Mouse (Mus musculus): ENCODE data around the gene Tdrd3.

Gene Tdrd3

GRCm38 (mm10) chr14:87455630-87456175 lies 39.3 kb downstream of the Tdrd3 start:
- no peak for DNase-seq

DNA sequence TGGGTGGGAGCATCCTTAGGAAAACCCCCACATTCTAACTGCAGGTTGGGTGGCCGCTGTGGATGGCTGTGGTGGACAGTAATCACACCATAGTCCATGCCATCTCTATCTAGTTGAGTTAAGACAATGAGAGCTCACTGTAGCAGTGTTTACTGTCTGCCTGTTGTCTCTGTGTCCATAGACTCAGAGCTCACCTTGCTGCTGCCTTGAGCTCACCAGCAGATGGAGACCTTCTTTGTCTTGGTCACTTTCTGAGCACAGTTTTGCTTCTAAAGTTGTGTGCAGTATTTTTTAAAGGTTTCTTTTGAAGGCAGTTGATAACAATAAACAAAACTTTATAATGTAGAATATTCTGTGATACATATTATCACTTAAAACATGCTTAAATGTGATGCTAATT lies 43.3 kb downstream of the Tdrd3 start:
- no peak for DNase-seq

GRCm38 (mm10) chr14:87461543-87461942 lies 45.1 kb downstream of the Tdrd3 start:
- no peak for DNase-seq

GRCm38 (mm10) chr14:87463963-87464654 lies 47.7 kb downstream of the Tdrd3 start:
- peak; percentile 29 for DNase-seq

GRCm38 (mm10) chr14:87464655-87465054 lies 48.2 kb downstream of the Tdrd3 start:
- no peak for DNase-seq

DNA sequence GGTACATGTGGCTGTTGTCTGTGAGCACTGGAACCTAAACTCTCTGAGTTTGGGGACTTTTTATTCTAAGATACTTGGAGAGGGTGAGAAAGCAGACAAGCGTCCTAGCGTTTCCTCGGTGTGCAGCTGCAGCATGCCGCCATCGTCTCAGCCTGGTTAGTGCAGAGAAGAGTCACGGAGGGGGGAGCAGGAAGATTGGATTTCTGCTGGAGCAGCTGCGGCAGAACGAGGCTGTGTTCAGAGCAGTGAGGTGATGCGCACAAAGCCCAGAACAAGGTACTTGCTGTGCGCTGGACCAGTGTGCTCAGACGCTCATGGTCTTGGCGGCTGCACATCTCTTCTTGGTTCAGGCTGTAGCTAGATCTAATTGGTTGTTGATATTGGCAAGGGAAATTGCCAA lies 51.1 kb downstream of the Tdrd3 start:
- DNase-seq: no peak

- DNase-seq: no peak
These were observed 55.1 kb downstream of the Tdrd3 start for GRCm38 (mm10) chr14:87471521-87471920.

DNA sequence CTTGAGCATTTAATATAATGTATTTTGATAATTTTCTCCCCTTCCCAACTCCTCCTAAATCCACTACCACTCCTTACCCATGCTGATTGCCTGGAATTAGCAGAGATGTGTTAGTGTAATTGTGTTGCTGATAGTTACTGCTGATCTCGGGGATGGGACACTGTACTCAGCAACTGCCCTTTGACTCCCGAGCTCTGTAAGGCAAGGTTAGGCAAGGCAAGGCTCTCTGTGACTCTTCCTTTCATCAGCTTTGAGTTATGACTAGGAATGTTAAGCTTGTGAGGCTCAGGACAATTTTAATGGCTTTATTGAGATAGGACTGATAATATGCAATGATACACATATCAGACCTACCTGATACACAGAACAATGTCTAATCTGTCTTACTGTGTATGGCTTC lies 56.3 kb downstream of the Tdrd3 start:
- DNase-seq: no peak

- DNase-seq: no peak
These were observed 59.4 kb downstream of the Tdrd3 start for GRCm38 (mm10) chr14:87475721-87476359.

- no peak for DNase-seq
These were observed 62.0 kb downstream of the Tdrd3 start for GRCm38 (mm10) chr14:87478339-87478951.

DNA sequence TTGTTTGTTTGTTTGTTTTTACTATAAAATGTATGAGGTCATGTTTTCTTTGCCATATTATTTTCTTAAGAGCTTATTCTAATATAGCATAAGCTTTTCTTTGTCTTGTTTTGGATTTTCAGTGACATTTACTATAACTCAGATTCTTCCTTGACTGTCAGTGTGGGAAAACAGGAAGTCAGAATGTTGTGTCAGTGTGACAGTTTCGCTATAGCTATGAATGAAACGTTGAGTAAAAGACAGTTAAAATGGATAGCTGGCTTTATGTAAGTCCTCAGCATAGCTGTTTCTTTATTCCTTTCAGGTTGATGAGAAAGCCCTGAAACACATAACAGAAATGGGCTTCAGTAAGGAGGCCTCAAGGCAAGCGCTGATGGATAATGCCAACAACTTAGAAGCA lies 69.4 kb downstream of the Tdrd3 start:
- DNase-seq: no peak

GRCm38 (mm10) chr14:87497955-87498594 lies 81.6 kb downstream of the Tdrd3 start:
- DNase-seq: no peak

GRCm38 (mm10) chr14:87505924-87506323 lies 89.5 kb downstream of the Tdrd3 start:
- no peak for DNase-seq

- DNase-seq: no peak
These were observed 98.8 kb downstream of the Tdrd3 start for GRCm38 (mm10) chr14:87515281-87515680.

DNA sequence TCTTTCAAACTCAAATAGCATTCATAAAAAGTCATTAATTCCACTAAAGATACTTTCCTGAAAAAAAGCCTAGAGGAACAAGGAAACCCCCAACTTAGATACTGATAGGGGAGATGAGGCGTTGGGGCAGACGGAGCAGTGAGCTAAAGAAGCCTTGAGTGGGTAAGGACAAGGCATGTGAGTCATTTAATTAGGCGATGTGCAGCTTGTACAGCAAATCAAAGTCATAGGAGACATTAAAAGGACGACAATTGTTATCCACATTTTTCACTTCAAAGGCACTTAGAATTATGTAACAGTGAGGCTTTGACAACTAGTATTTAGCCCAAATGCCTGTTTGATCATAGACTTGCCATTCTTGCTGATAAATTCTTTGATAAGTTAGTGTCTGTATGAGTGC lies 100.9 kb downstream of the Tdrd3 start:
- DNase-seq: no peak

DNA sequence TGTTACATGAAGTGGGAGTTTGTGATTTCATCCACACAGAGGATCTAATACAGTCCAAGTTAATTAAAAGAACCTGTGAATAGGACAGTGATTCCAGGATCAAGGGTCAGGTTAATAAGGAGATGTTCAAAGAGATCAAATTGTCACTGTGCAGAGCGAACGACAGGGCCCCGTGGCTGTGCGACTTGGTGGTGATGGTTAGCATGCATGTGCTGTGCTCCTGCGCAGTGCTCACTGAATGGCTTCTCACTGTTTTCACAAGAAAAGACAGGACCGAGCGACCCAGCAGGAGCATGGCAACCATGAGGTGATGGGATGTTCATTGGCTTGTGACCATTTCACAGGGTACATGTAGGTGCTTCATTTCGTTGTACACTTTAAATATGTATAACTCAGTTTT lies 115.4 kb downstream of the Tdrd3 start:
- no peak for DNase-seq

DNA sequence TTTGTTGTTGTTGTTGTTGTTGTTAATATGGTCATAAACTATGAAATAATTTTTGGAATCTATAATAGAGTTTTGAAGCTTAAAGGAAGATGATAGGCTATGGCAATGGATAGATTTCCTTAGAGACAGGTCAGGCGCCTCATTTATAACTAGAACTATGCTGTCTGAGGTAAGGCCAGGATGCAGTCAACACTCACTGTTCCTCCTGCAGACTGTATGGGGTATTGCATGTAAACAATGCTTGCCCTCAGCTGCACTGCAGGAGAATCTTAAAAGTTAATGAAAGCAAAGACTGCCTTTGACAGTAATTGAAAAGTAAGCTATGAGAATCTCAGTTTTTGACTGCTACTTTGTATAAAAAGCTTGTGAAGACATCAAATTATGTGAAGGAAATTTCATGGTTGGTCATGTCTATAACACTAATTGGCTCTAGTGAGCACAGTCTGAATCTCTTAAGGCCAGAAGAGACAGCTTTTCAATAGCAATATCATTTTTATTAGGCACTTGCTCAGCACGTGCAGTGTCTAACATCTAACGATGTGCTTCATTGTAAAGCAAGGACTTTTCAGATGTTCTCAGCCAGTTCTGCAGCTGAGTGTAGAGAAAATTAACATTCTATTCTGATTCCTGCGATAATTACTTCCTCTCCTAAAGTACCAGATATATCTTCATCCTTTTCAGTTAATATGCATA lies 120.8 kb downstream of the Tdrd3 start:
- DNase-seq: no peak

GRCm38 (mm10) chr14:87549986-87550385 lies 133.5 kb downstream of the Tdrd3 start:
- DNase-seq: no peak

DNA sequence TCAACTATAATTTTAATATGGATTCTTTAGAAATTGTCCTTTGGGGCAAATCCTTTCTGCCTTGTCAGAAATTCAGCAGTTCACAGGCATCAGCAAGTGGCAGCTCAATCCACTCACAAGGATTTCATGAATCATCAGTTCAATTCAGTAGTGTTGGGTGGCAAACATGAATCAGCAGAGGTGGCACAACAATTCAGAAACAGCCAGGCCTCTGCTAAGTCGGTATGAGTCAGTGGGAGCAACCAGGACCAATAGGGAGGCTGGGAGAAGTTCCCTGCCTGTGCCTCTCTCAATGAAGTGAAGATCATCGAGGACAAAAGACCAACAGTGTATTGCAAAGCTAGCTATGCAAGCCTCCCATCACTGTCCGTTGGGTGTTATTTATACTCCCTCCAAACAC lies 135.8 kb downstream of the Tdrd3 start:
- DNase-seq: no peak

DNA sequence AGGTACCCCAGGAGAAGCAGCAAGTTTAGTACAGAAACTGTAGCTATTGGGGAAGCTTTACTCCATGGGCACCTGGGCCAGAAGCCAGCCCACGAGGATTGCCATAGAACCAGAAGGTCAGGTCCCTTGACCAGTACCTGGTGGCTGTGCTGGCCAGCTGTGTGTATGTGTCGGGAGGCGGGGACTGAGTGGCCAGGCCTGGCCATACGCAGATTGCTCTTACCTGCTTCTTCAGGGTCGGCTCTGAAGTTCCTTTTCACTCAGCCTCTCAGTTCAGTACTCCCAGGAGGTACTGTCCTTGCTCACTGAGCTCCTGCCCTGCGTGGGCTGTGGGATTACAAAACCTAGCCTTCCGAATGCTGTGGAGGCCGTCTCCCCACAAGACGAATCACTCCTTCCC lies 147.4 kb downstream of the Tdrd3 start:
- no peak for DNase-seq

- DNase-seq: no peak
These were observed 149.8 kb downstream of the Tdrd3 start for GRCm38 (mm10) chr14:87566211-87566610.

GRCm38 (mm10) chr14:87567034-87567461 lies 150.6 kb downstream of the Tdrd3 start:
- no peak for DNase-seq

All from kidney, adult 11 months (tissue).